Mouse (Mus musculus): Measurements from ENCODE around the gene Caln1. TPM values are rescaled to one million over a fixed set of nuclear protein-coding genes. Genes with fewer than 3 reads are reported as not detected.
A peak's percentile ranks its signal among the peaks of the same experiment; 100 is the strongest.

Caln1 gene
- polyA plus RNA-seq, 1 experiment from 2014 or later, result 0.27 TPM

- 92% methylated on average over 7 of the region's 7 CpGs for WGBS
- no peak for DNase-seq (ENCODE audit: low spot score)
- no peak overlapping the region for H3K27ac ChIP-seq (replicated peaks)
Observed at GRCm38 (mm10) chr5:130344999-130345398, 24.3 kb upstream of the Caln1 start.

DNA sequence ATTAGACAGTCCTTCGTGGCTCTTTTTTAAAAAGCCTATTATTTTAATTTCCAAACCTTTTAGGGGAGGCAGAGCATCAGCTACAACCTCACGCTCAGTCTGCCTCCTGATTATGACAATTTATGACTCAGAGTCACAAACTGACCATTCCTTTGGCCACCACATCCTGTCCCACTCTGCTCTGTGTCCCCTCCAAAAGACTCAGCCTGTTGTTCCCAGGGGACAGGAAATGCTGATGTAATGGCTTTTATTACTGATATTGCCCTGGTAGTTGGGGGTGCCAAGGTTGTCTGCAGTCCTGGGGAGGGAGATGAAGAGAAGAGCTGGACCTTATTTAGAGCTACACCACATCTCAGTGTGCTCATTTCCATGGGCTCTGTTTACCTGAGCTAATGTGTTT, 23.4 kb upstream of the Caln1 start:
- no peak overlapping the region for H3K4me3 ChIP-seq
- no peaks in the 10 kb centered on the region for H3K27me3 ChIP-seq (replicated peaks; ENCODE audit: low read depth, poor library complexity, severe bottlenecking)
- no peak for DNase-seq (ENCODE audit: low spot score)
- H3K9me3 ChIP-seq, result peaks cover 4% of the 10 kb centered on the region; the same call in 1 of the 2 replicates
- peaks cover 39% of the 10 kb centered on the region for H3K36me3 ChIP-seq (replicated peaks)
- no peaks in the 10 kb centered on the region for H3K4me1 ChIP-seq
- no peak overlapping the region for H3K27ac ChIP-seq (replicated peaks)
- WGBS, result 88% methylated on average over 2 of the region's 2 CpGs

More at GRCm38 (mm10) chr5:130344999-130345398, 24.3 kb upstream of the Caln1 start:
- H3K36me3 ChIP-seq (replicated peaks), result peaks cover 48% of the 10 kb centered on the region
- H3K9me3 ChIP-seq, result peaks cover 4% of the 10 kb centered on the region; the same call in 1 of the 2 replicates
- no peaks in the 10 kb centered on the region for H3K27me3 ChIP-seq (replicated peaks; ENCODE audit: low read depth, poor library complexity, severe bottlenecking)
- H3K4me3 ChIP-seq, result no peak overlapping the region
- no peaks in the 10 kb centered on the region for H3K4me1 ChIP-seq

GRCm38 (mm10) chr5:130355223-130355622, 14.0 kb upstream of the Caln1 start:
- H3K27me3 ChIP-seq (replicated peaks; ENCODE audit: low read depth, poor library complexity, severe bottlenecking), result no peaks in the 10 kb centered on the region
- no peaks in the 10 kb centered on the region for H3K4me1 ChIP-seq
- H3K4me3 ChIP-seq, result no peak overlapping the region
- H3K27ac ChIP-seq (replicated peaks), result no peak overlapping the region
- DNase-seq (ENCODE audit: low spot score), result no peak
- H3K9me3 ChIP-seq, result no peaks in the 10 kb centered on the region
- 62% methylated on average over 7 of the region's 7 CpGs for WGBS
- H3K36me3 ChIP-seq (replicated peaks), result no peaks in the 10 kb centered on the region

DNA sequence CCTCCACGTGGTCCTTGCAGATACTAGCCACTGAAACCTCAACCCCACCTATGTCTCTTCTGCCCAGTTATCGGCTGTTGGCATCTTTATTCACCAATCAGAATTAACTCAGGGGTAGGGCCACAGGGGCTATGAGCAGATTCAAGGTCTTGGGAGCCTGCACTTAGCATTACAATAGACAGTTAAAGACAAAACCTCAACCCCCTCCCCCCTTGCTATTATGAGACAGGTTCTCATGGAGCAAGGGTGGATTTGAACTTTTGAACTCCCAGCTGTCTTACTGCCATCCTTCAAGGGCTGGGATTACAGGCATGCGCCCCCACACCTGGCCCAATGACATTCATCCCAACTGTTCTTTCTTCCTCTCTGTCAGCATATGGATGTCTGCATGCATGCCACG, 6.1 kb upstream of the Caln1 start:
- H3K4me1 ChIP-seq, result peaks cover 15% of the 10 kb centered on the region
- H3K9me3 ChIP-seq, result no peaks in the 10 kb centered on the region
- no peak for DNase-seq (ENCODE audit: low spot score)
- H3K4me3 ChIP-seq, result no peak overlapping the region
- 64% methylated on average over 4 of the region's 4 CpGs for WGBS
- no peak overlapping the region for H3K27ac ChIP-seq (replicated peaks)
- no peaks in the 10 kb centered on the region for H3K27me3 ChIP-seq (replicated peaks; ENCODE audit: low read depth, poor library complexity, severe bottlenecking)
- no peaks in the 10 kb centered on the region for H3K36me3 ChIP-seq (replicated peaks)

GRCm38 (mm10) chr5:130363773-130364172, 5.5 kb upstream of the Caln1 start:
- Histone ChIP-seq H3K27me3 (replicated peaks; ENCODE audit: low read depth, poor library complexity, severe bottlenecking) (no peaks in the 10 kb centered on the region), H3K27ac (replicated peaks) (no peak overlapping the region), H3K36me3 (replicated peaks) (no peaks in the 10 kb centered on the region), H3K4me1 (peaks cover 15% of the 10 kb centered on the region), H3K9me3 (no peaks in the 10 kb centered on the region), H3K4me3 (no peak overlapping the region)
- WGBS, result 46% methylated on average over 3 of the region's 3 CpGs
- DNase-seq (ENCODE audit: low spot score), result peak; percentile 58

DNA sequence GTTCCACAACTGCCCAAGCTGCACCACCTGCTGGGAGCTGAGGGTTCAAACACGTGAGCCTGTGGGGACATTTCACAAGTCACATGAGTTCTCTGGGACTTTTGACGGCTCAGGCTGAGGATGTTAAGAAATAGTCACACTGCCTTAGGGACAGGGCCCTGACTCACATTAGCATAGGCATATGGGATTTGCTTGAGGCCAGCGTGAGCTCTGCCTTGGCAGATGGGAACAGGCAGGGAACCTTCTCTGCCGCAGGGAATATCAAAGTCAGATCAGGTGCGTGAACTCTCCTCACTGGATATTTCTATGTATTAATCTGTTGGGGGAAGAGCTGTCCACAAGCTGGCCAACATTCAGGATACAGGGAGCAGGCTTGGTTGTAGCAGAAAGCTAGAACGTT, 1.0 kb upstream of the Caln1 start:
- H3K27me3 ChIP-seq (replicated peaks; ENCODE audit: low read depth, poor library complexity, severe bottlenecking), result no peaks in the 10 kb centered on the region
- no peak overlapping the region for H3K4me3 ChIP-seq
- no peaks in the 10 kb centered on the region for H3K9me3 ChIP-seq
- no peak overlapping the region for H3K27ac ChIP-seq (replicated peaks)
- H3K4me1 ChIP-seq, result peaks cover under 1% of the 10 kb centered on the region; the same call in 1 of the 2 replicates
- no peaks in the 10 kb centered on the region for H3K36me3 ChIP-seq (replicated peaks)
- 84% methylated on average over 6 of the region's 6 CpGs for WGBS
- no peak for DNase-seq (ENCODE audit: low spot score)

DNA sequence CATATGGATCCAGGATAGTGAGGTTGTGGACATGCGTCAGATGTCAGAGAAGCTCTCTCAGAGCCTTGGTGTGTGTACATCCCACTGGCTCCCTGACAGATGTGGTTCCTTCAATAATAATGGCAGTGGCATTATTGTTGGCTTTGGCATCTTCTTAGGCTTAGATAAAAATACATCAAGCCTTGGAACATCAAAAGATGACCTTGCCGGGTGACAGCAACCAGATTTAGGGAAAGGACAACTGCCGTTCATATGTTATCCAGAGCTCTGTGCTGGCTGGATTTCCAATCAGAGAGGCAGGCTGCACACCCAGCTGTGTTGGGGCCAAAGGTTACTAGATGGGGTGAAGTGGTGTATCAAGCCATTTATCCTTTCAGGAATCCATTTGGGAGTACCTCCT, 6.2 kb downstream of the Caln1 start:
- H3K27ac ChIP-seq (replicated peaks), result no peak overlapping the region
- H3K9me3 ChIP-seq, result no peaks in the 10 kb centered on the region
- no peaks in the 10 kb centered on the region for H3K27me3 ChIP-seq (replicated peaks; ENCODE audit: low read depth, poor library complexity, severe bottlenecking)
- no peaks in the 10 kb centered on the region for H3K36me3 ChIP-seq (replicated peaks)
- DNase-seq (ENCODE audit: low spot score), result no peak
- no peak overlapping the region for H3K4me3 ChIP-seq
- H3K4me1 ChIP-seq, result no peaks in the 10 kb centered on the region
- WGBS, result 89% methylated on average over 3 of the region's 3 CpGs

DNA sequence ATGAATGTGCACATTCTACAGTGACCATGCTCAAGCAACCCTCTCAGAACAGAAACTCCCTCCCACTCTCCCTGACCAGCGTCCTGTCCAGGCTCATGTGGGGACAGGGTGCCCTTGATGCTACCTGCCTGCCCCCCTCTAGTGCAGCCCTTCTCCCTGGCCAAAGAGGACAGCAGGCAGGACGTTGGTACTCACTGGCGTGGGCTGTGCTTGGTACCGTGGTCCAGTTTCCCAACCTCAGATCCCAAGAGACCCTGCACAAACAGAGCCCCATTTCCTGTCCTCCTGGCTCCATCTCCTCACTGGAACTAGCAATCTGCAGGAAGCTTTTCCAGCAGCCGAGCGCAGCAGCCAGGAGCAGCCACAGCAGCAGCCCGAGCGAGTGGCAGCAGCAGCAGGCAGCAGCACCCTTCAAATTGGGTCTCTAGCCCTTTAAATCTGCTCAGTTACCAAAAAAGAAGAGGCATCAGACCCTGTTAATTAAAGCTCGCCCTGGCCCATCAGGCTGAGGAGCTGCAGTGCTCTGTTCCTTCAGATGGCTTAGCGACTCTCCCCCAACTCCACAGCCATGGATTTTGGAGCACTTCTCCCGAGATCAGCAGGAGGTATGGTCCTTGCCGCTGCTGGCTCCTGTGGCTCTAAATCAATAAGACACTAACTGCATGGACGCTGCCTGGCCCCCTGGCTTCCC, 15.1 kb downstream of the Caln1 start, which contains the start of gene A330070K13Rik:
A330070K13Rik (minus strand) TSS at position 410 of the 691 bp plus-strand sequence.
- peak; percentile 21 for DNase-seq (ENCODE audit: low spot score)
- Histone ChIP-seq H3K27me3 (replicated peaks; ENCODE audit: low read depth, poor library complexity, severe bottlenecking) (no peaks in the 10 kb centered on the region; the same call in 1 of the 2 replicates), H3K36me3 (replicated peaks) (no peaks in the 10 kb centered on the region), H3K4me3 (peak within 1 kb of the TSS; percentile 36), H3K27ac (replicated peaks) (peak within 1 kb of the TSS; percentile 15), H3K4me1 (peaks cover 34% of the 10 kb centered on the region), H3K9me3 (no peaks in the 10 kb centered on the region)
- WGBS, result 10% methylated on average over 13 of the region's 13 CpGs

GRCm38 (mm10) chr5:130386418-130386817, 17.2 kb downstream of the Caln1 start:
- WGBS, result 33% methylated on average over 7 of the region's 7 CpGs
- Histone ChIP-seq H3K4me1 (peaks cover 34% of the 10 kb centered on the region), H3K36me3 (replicated peaks) (no peaks in the 10 kb centered on the region), H3K27ac (replicated peaks) (no peak overlapping the region), H3K9me3 (no peaks in the 10 kb centered on the region), H3K4me3 (no peak overlapping the region), H3K27me3 (replicated peaks; ENCODE audit: low read depth, poor library complexity, severe bottlenecking) (no peaks in the 10 kb centered on the region; the same call in 1 of the 2 replicates)
- peak; percentile 39 for DNase-seq (ENCODE audit: low spot score)

GRCm38 (mm10) chr5:130393618-130394355, 24.5 kb downstream of the Caln1 start:
- 57% methylated on average over 8 of the region's 8 CpGs for WGBS
- DNase-seq (ENCODE audit: low spot score), result no peak
- no peak overlapping the region for H3K4me3 ChIP-seq
- no peak overlapping the region for H3K27ac ChIP-seq (replicated peaks)
- H3K27me3 ChIP-seq (replicated peaks; ENCODE audit: low read depth, poor library complexity, severe bottlenecking), result no peaks in the 10 kb centered on the region
- no peaks in the 10 kb centered on the region for H3K36me3 ChIP-seq (replicated peaks)
- H3K9me3 ChIP-seq, result no peaks in the 10 kb centered on the region
- no peaks in the 10 kb centered on the region for H3K4me1 ChIP-seq

GRCm38 (mm10) chr5:130394386-130394785, 25.1 kb downstream of the Caln1 start:
- no peak overlapping the region for H3K27ac ChIP-seq (replicated peaks)
- no peaks in the 10 kb centered on the region for H3K4me1 ChIP-seq
- DNase-seq (ENCODE audit: low spot score), result no peak
- 83% methylated on average over 8 of the region's 8 CpGs for WGBS
- H3K27me3 ChIP-seq (replicated peaks; ENCODE audit: low read depth, poor library complexity, severe bottlenecking), result no peaks in the 10 kb centered on the region
- no peaks in the 10 kb centered on the region for H3K36me3 ChIP-seq (replicated peaks)
- H3K9me3 ChIP-seq, result no peaks in the 10 kb centered on the region
- no peak overlapping the region for H3K4me3 ChIP-seq

GRCm38 (mm10) chr5:130395142-130395541, 25.9 kb downstream of the Caln1 start:
- H3K4me3 ChIP-seq, result no peak overlapping the region
- no peak overlapping the region for H3K27ac ChIP-seq (replicated peaks)
- no peaks in the 10 kb centered on the region for H3K9me3 ChIP-seq
- H3K27me3 ChIP-seq (replicated peaks; ENCODE audit: low read depth, poor library complexity, severe bottlenecking), result no peaks in the 10 kb centered on the region
- DNase-seq (ENCODE audit: low spot score), result peak; percentile 9
- no peaks in the 10 kb centered on the region for H3K4me1 ChIP-seq
- no peaks in the 10 kb centered on the region for H3K36me3 ChIP-seq (replicated peaks)
- WGBS, result 78% methylated on average over 6 of the region's 6 CpGs
